Mouse (Mus musculus): Measurements from ENCODE around the gene Spindoc. TPM values are rescaled to one million over a fixed set of nuclear protein-coding genes. Genes with fewer than 3 reads are reported as not detected.

The Spindoc gene
- total and polyA plus RNA-seq, 3 experiments: 13.0 to 54.1 TPM; not detected in 1

- no peak for DNase-seq (ENCODE audit: low read depth, low spot score)
- H3K36me3 ChIP-seq (ENCODE audit: control insufficient read depth in 1 of 2, insufficient read depth in 2 of 2, low read length in 2 of 2): peaks cover 7 to 20% of the 10 kb centered on the region in 2 experiments
- peaks cover 48% of the 10 kb centered on the region for H3K79me2 ChIP-seq (ENCODE audit: control insufficient read depth, insufficient read depth, low read length, poor library complexity)
- H3K9ac ChIP-seq (ENCODE audit: control insufficient read depth, low read depth, low read length, poor library complexity, severe bottlenecking): no peak overlapping the region
- no peaks in the 10 kb centered on the region for H3K27me3 ChIP-seq (ENCODE audit: control insufficient read depth in 1 of 2, insufficient read depth in 2 of 2, low read length in 2 of 2)
- H3K9me3 ChIP-seq (replicated peaks; ENCODE audit: insufficient read depth, low read length): no peaks in the 10 kb centered on the region
- no peak overlapping the region for H3K4me3 ChIP-seq (ENCODE audit: control insufficient read depth in 1 of 2, insufficient read depth in 1 of 2, low read depth in 2 of 2, low read length in 2 of 2)
- no peak for TF ChIP-seq BHLHE40 (IDR thresholded peaks at IDR 0.05; ENCODE audit: borderline replicate concordance, low read depth, low read length)
- no peak for TF ChIP-seq MXI1 (IDR thresholded peaks at IDR 0.05; ENCODE audit: low read depth, low read length)
- no peak for TF ChIP-seq MAZ (IDR thresholded peaks at IDR 0.05; ENCODE audit: low read depth, low read length)
- no peak for TF ChIP-seq UBTF (IDR thresholded peaks at IDR 0.05; ENCODE audit: borderline replicate concordance, insufficient read depth, low read depth, low read length)
- no peak for TF ChIP-seq POLR2A (IDR thresholded peaks at IDR 0.05; ENCODE audit: control insufficient read depth in 1 of 2, insufficient read depth in 1 of 2, low read depth in 1 of 2, low read length in 2 of 2, poor library complexity in 1 of 2)
- no peak for TF ChIP-seq ZKSCAN1 (IDR thresholded peaks at IDR 0.05; ENCODE audit: low read depth, low read length)
- no peak for TF ChIP-seq KAT2A (conservative IDR thresholded peaks at IDR 0.05; ENCODE audit: low read depth, low read length)
- no peak for TF ChIP-seq EP300 (IDR thresholded peaks at IDR 0.05; ENCODE audit: low read depth in 1 of 2, low read length in 2 of 2)
- TF ChIP-seq JUND (IDR thresholded peaks at IDR 0.05; ENCODE audit: low read depth, low read length): no peak
- no peak for TF ChIP-seq GABPA (IDR thresholded peaks at IDR 0.05; ENCODE audit: low read depth, low read length)
- no peak for TF ChIP-seq ZC3H11A (IDR thresholded peaks at IDR 0.05; ENCODE audit: low read depth, low read length)
- TF ChIP-seq E2F4 (IDR thresholded peaks at IDR 0.05; ENCODE audit: borderline replicate concordance, low read depth, low read length): no peak
- TF ChIP-seq NRF1 (IDR thresholded peaks at IDR 0.05; ENCODE audit: insufficient read depth, low read depth, low read length, poor library complexity, severe bottlenecking): no peak
- TF ChIP-seq SMC3 (IDR thresholded peaks at IDR 0.05; ENCODE audit: low read depth, low read length): no peak
- no peak for TF ChIP-seq CHD2 (IDR thresholded peaks at IDR 0.05; ENCODE audit: low read length)
- peaks cover 5 to 14% of the 10 kb centered on the region in 2 experiments for H3K4me1 ChIP-seq (ENCODE audit: control insufficient read depth in 1 of 2, insufficient read depth in 2 of 2, low read length in 2 of 2)
- no peak overlapping the region for H3K27ac ChIP-seq (ENCODE audit: control insufficient read depth, low read depth, low read length)
These were observed 62.6 kb downstream of the Spindoc start for GRCm38 (mm10) chr19:7320181-7320580.

- Histone ChIP-seq H3K4me3 (ENCODE audit: control insufficient read depth in 1 of 2, insufficient read depth in 1 of 2, low read depth in 2 of 2, low read length in 2 of 2) (no peak overlapping the region), H3K9ac (ENCODE audit: control insufficient read depth, low read depth, low read length, poor library complexity, severe bottlenecking) (no peak overlapping the region), H3K79me2 (ENCODE audit: control insufficient read depth, insufficient read depth, low read length, poor library complexity) (peaks cover 47% of the 10 kb centered on the region), H3K27me3 (ENCODE audit: control insufficient read depth in 1 of 2, insufficient read depth in 2 of 2, low read length in 2 of 2) (no peaks in the 10 kb centered on the region), H3K27ac (ENCODE audit: control insufficient read depth, low read depth, low read length) (no peak overlapping the region), H3K4me1 (ENCODE audit: control insufficient read depth in 1 of 2, insufficient read depth in 2 of 2, low read length in 2 of 2) (peaks cover 13 to 33% of the 10 kb centered on the region in 2 experiments), H3K36me3 (ENCODE audit: control insufficient read depth in 1 of 2, insufficient read depth in 2 of 2, low read length in 2 of 2) (peaks cover 7 to 40% of the 10 kb centered on the region in 2 experiments), H3K9me3 (replicated peaks; ENCODE audit: insufficient read depth, low read length) (no peaks in the 10 kb centered on the region)
- DNase-seq (ENCODE audit: low read depth, low spot score): no peak
- TF ChIP-seq ELF1 (IDR thresholded peaks at IDR 0.05; ENCODE audit: low read depth, low read length) (no peak), SIN3A (IDR thresholded peaks at IDR 0.05; ENCODE audit: low read length) (no peak), MAZ (IDR thresholded peaks at IDR 0.05; ENCODE audit: low read depth, low read length) (no peak), ETS1 (IDR thresholded peaks at IDR 0.05; ENCODE audit: low read depth, low read length) (no peak), EP300 (IDR thresholded peaks at IDR 0.05; ENCODE audit: low read depth in 1 of 2, low read length in 2 of 2) (no peak), UBTF (IDR thresholded peaks at IDR 0.05; ENCODE audit: borderline replicate concordance, insufficient read depth, low read depth, low read length) (no peak), USF1 (IDR thresholded peaks at IDR 0.05; ENCODE audit: low read depth, low read length) (no peak)
These were observed 65.1 kb downstream of the Spindoc start for GRCm38 (mm10) chr19:7317716-7318115.
